Mouse (Mus musculus) liver, postnatal 0 days (tissue): ENCODE measurements around the gene Slc47a2. TPM values are rescaled to one million over a fixed set of nuclear protein-coding genes. Genes with fewer than 3 reads are reported as not detected.
A peak's percentile ranks its signal among the peaks of the same experiment; 100 is the strongest.

Source experiments
- ATAC-seq: fragments of 200-750 bp; cut with Nextera tagmentation; 2 replicates; pipeline ENCODE4 v1.8.0; 2017; ENCODE audit warnings: mild to moderate bottlenecking, moderate library complexity
- DNase-seq: peaks from one replicate; pipeline ENCODE4 v3.0.0-alpha.2; 2016
- H3K27ac ChIP-seq: fragments of 300-500 bp; sonication (generic); 2 replicates; pipeline ENCODE4 v1.5.1; 2014; ENCODE audit warnings: antibody characterized with exemption, moderate library complexity, mild to moderate bottlenecking, low read depth
- H3K27me3 ChIP-seq: fragments of 300-500 bp; sonication (generic); 2 replicates; pipeline ENCODE4 v1.6.1; 2014; ENCODE audit warnings: low read length, control low read depth, mixed read lengths; ENCODE audit not compliant: insufficient read depth
- H3K36me3 ChIP-seq: fragments of 300-500 bp; sonication (generic); replicated peaks from 2 replicates; pipeline ENCODE4 v1.6.1; 2014; ENCODE audit warnings: mild to moderate bottlenecking, control low read depth, low read length, moderate library complexity, mixed read lengths; ENCODE audit not compliant: insufficient read depth
- H3K4me1 ChIP-seq: fragments of 300-500 bp; sonication (generic); 2 replicates; pipeline ENCODE4 v1.6.1; 2014; ENCODE audit warnings: antibody characterized with exemption, mild to moderate bottlenecking, control low read depth; ENCODE audit not compliant: insufficient read depth
- H3K4me2 ChIP-seq: fragments of 300-500 bp; sonication (generic); 2 replicates; pipeline ENCODE4 v1.6.1; 2014; ENCODE audit warnings: low read depth, mild to moderate bottlenecking, low read length, moderate library complexity, mixed read lengths
- H3K4me3 ChIP-seq: fragments of 300-500 bp; sonication (generic); 2 replicates; pipeline ENCODE4 v1.5.1; 2014; ENCODE audit warnings: low read depth, low read length
- H3K9ac ChIP-seq: fragments of 300-500 bp; sonication (generic); replicated peaks from 2 replicates; pipeline ENCODE4 v1.6.1; 2014; ENCODE audit warnings: mild to moderate bottlenecking, moderate library complexity
- H3K9me3 ChIP-seq: fragments of 300-500 bp; sonication (generic); 2 replicates; pipeline ENCODE4 v1.6.1; 2016; ENCODE audit warnings: mild to moderate bottlenecking, control low read depth, low read length, mixed read lengths
- CTCF ChIP-seq: sonication (generic); IDR thresholded peaks from 2 replicates; pipeline ENCODE4 v1.5.1; 2016; ENCODE audit warnings: antibody characterized with exemption, low read depth
- EP300 ChIP-seq: IDR thresholded peaks from 2 replicates; pipeline ENCODE4 v1.6.1; 2016; ENCODE audit warnings: antibody characterized with exemption, low read depth, mild to moderate bottlenecking
- WGBS: fragments of 180-500 bp; shearing (Covaris S2); extraction: QIAGEN DNeasy Blood & Tissue Kit; methylation state at CpG from one replicate; pipeline ENCODE4 v1.1.7; 2014; ENCODE audit not compliant: insufficient replicate concordance; 5-methylcytosine and 5-hydroxymethylcytosine counted together
- polyA plus RNA-seq: library from polyadenylated mRNA; unstranded; fragments of >200 nt; fragmentation: Nextera tagmentation; extraction: Ambion mirVana; gene quantifications from 2 replicates; pipeline ENCODE4 v1.2.1, GENCODE M21; 2015

The Slc47a2 gene
- polyA plus RNA-seq, 1 experiment from 2014 or later = not detected

DNA sequence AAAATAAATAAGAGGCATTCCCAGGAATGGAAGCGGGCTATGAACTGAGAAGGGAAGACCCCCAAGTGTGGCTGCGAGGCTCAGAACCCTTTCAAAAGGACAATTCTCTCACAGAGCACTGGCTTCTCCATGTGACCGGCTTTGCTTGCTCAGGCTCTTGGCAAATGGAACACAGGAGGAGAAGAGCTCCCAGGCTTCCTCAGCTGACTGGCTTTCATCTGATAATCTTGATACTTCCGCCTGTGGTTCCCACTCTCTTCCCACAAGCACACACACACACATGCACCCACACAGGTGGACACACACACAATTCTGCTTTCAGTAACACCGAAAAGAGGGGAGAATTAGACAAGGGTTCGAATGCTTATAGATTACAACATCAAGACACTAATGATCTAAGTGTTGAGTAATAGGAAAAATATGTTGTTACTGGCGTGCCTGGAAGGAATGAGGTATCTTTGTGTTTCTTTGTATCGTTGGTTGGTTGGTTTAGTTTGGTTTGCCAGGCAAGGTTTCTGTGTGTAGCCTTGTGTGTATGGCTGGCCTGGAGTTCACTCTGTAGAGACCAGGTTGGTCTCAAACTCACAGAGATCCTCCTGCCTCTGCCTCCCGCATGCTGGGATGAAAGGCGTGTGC is 59.1 kb downstream of the Slc47a2 start:
- no peak for DNase-seq
- H3K36me3 ChIP-seq = no peaks in the 10 kb centered on the region
- H3K4me2 ChIP-seq = no peak overlapping the region
- H3K27me3 ChIP-seq = no peaks in the 10 kb centered on the region
- no peak overlapping the region for H3K27ac ChIP-seq
- WGBS = 76% methylated on average over 10 of the region's 10 CpGs
- no peak overlapping the region for H3K4me3 ChIP-seq
- TF ChIP-seq CTCF (no peak), EP300 (no peak)
- no peak for ATAC-seq
- H3K4me1 ChIP-seq = no peaks in the 10 kb centered on the region
- no peak overlapping the region for H3K9ac ChIP-seq
- H3K9me3 ChIP-seq = no peaks in the 10 kb centered on the region

DNA sequence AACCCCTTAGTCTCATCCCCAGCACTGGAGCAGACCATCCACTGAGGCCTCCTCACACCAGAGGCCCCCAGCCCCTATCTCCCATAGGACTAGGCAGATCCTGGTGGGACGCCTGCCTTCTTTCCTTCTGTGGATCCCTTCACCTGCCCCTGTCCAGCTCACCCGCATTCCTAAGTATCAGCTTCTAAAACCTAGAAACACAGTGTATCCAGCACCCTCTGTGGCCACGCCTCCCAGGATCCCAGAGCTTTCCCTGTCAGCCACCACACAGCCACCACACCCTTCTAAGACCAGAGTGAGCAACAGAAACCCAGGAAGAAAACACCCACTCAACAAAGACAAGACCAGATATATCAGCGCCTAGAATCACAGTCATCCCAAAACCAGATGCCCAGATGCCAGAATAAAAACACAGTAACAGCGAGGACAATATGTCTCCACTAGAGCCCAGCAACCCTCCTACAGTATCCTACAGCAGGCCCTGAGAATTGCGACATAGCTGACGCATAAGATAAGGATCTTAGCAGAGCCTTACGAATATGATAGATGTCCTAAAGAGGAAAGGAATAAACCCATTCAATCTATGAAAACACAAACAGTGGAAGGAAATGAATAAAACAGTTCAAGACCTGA is 64.1 kb downstream of the Slc47a2 start:
- DNase-seq (no peak), ATAC-seq (no peak)
- H3K9me3 ChIP-seq = no peaks in the 10 kb centered on the region
- H3K4me2 ChIP-seq = no peak overlapping the region
- no peaks in the 10 kb centered on the region for H3K36me3 ChIP-seq
- no peak for TF ChIP-seq EP300
- no peak overlapping the region for H3K9ac ChIP-seq
- WGBS = 57% methylated on average over 8 of the region's 8 CpGs
- peaks cover 9% of the 10 kb centered on the region for H3K4me1 ChIP-seq
- H3K4me3 ChIP-seq = no peak overlapping the region
- H3K27ac ChIP-seq = no peak overlapping the region
- no peaks in the 10 kb centered on the region for H3K27me3 ChIP-seq

DNA sequence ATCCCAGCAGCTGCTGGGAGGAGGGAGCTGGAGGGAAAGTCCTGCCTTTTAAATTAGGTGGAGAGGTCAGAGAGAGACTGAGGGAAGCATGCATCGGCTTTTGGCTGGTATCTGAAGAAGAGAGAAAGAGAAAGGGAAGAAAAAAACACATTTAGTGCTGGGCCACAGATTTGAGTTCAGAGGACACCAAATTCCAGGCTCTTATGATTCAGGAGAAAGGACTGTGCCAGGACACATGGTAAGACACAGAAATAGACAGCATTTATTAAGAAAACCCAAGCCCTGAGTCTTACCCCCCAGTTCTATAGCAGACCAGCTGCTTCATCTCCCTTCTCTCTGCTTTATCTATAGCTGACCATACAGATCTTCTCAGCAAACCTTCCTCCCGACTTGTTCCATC is 64.7 kb downstream of the Slc47a2 start:
- no peak overlapping the region for H3K9ac ChIP-seq
- DNase-seq (no peak), ATAC-seq (no peak)
- no peaks in the 10 kb centered on the region for H3K27me3 ChIP-seq
- no peaks in the 10 kb centered on the region for H3K36me3 ChIP-seq
- H3K27ac ChIP-seq = no peak overlapping the region
- peaks cover 13% of the 10 kb centered on the region for H3K4me1 ChIP-seq
- TF ChIP-seq CTCF (no peak), EP300 (no peak)
- H3K4me2 ChIP-seq = no peak overlapping the region
- 63% methylated on average over 2 of the region's 2 CpGs for WGBS
- H3K4me3 ChIP-seq = no peak overlapping the region
- no peaks in the 10 kb centered on the region for H3K9me3 ChIP-seq

DNA sequence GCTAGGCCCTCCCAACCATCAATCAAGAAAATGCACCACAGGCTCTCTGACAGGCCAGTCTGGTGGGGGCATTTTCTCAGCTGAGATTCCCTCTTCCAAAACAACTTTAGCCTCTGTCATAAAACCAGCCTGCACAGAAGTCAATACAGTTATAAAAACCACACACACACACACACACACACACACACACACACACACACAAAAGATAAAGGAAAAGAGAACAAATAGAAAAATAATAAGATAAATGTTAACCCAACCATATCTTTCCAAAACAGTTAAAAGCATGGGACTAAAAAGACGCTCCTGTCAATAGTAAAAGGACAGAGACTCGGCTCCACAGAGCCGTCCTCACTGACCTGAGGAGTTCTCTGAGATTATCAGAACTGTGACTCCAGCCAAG is 66.2 kb downstream of the Slc47a2 start:
- ATAC-seq (no peak), DNase-seq (no peak)
- Histone ChIP-seq H3K9me3 (no peaks in the 10 kb centered on the region), H3K4me3 (no peak overlapping the region), H3K4me2 (no peak overlapping the region), H3K27ac (no peak overlapping the region), H3K9ac (no peak overlapping the region), H3K27me3 (no peaks in the 10 kb centered on the region), H3K4me1 (peaks cover 13% of the 10 kb centered on the region), H3K36me3 (no peaks in the 10 kb centered on the region)
- no peak for TF ChIP-seq CTCF
- TF ChIP-seq EP300 = no peak
- WGBS = 59% methylated on average over 3 of the region's 3 CpGs

GRCm38 (mm10) chr11:61275106-61275505 is 67.6 kb downstream of the Slc47a2 start:
- TF ChIP-seq EP300 = peak; percentile 75
- no peak for TF ChIP-seq CTCF
- DNase-seq = no peak
- Histone ChIP-seq H3K4me2 (no peak overlapping the region), H3K4me1 (peaks cover 17% of the 10 kb centered on the region), H3K4me3 (no peak overlapping the region), H3K27me3 (no peaks in the 10 kb centered on the region), H3K27ac (no peak overlapping the region), H3K9me3 (no peaks in the 10 kb centered on the region), H3K9ac (no peak overlapping the region), H3K36me3 (no peaks in the 10 kb centered on the region)
- whole genome bisulfite sequencing = 33% methylated on average over 8 of the region's 8 CpGs
- peak; percentile 55; the same call in 1 of the 2 replicates for ATAC-seq

- H3K27ac ChIP-seq = no peak overlapping the region
- no peaks in the 10 kb centered on the region for H3K27me3 ChIP-seq
- no peak overlapping the region for H3K4me3 ChIP-seq
- ATAC-seq (no peak), DNase-seq (no peak)
- no peak overlapping the region for H3K4me2 ChIP-seq
- 76% methylated on average over 1 of the region's 1 CpGs for WGBS
- H3K36me3 ChIP-seq = no peaks in the 10 kb centered on the region
- no peak overlapping the region for H3K9ac ChIP-seq
- no peaks in the 10 kb centered on the region for H3K9me3 ChIP-seq
- TF ChIP-seq CTCF (no peak), EP300 (no peak)
- peaks cover 24% of the 10 kb centered on the region for H3K4me1 ChIP-seq
These were observed 68.2 kb downstream of the Slc47a2 start for GRCm38 (mm10) chr11:61274421-61274820.
